Mouse (Mus musculus) G1E (cell line): Measurements from ENCODE around the gene Chst15.

Experiments
- CTCF ChIP-seq: IDR thresholded peaks from 2 replicates; pipeline ENCODE4 v1.5.1; 2012; ENCODE audit warnings: low read depth, low read length, inconsistent platforms, mixed read lengths
- GATA1 ChIP-seq: IDR thresholded peaks from 2 replicates; pipeline ENCODE4 v1.6.1; 2012; ENCODE audit warnings: borderline replicate concordance, low read length, inconsistent platforms, mixed read lengths
- POLR2AphosphoS5 ChIP-seq: IDR thresholded peaks from 2 replicates; pipeline ENCODE4 v1.6.1; 2012; ENCODE audit warnings: low read depth, low read length, inconsistent platforms; ENCODE audit not compliant: insufficient replicate concordance

- no peak for TF ChIP-seq POLR2AphosphoS5
- no peak for TF ChIP-seq CTCF
- no peak for TF ChIP-seq GATA1
Measured at GRCm38 (mm10) chr7:132365111-132365510, 48.1 kb upstream of the Chst15 start.
